Mouse (Mus musculus) heart, adult 2 months (tissue): ENCODE data around the gene Fasn.
"Not testable (repeated sequence)": the region's sequence is repeated elsewhere in the genome, so short reads cannot be mapped to it uniquely, and the experiment has no call there.

Experiments
- CTCF ChIP-seq: fragments of 200-600 bp; IDR thresholded peaks from 2 replicates; pipeline ENCODE4 v1.8.1; 2022; ENCODE audit warnings: antibody characterized with exemption, mild to moderate bottlenecking, moderate library complexity
- EP300 ChIP-seq: fragments of 200-500 bp; IDR thresholded peaks from 2 replicates; pipeline ENCODE4 v1.6.1; 2011; ENCODE audit warnings: low read depth, low read length, control low read depth; ENCODE audit not compliant: insufficient read depth
- POLR2A ChIP-seq: fragments of 200-500 bp; IDR thresholded peaks from 2 replicates; pipeline ENCODE4 v1.6.1; 2011; ENCODE audit warnings: mild to moderate bottlenecking, low read depth, low read length, control low read depth; ENCODE audit not compliant: insufficient read depth

DNA sequence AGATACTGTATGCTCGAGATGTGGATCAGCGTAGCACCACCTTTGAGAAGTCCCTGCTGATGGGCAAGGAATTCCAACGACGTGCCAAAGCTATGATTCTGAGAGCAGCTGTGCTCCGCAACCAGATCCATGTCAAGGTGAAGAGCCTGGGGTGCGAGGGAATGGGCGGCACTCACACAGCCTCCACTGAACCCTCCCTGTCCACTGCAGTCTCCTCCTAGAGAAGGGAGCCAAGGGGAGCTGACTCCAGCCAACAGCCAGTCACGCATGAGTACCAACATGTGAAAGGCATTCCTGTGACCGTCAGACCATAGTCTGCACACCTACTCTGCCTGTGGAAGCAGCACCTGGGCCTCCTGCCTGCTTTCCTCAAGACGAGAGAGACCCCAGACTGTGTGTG, 35.9 kb downstream of the Fasn start:
- TF ChIP-seq POLR2A, CTCF, EP300: not testable (repeated sequence)
